Mouse (Mus musculus) adrenal gland, adult (tissue): ENCODE measurements at regions not wholly inside any gene's neighbourhood (a gene's known extent, or its start where the extent isn't known, plus 50 kb on each side); places are given as distances from the start of the nearest gene placed in this dataset.

Experiments used
- DNase-seq, 2 experiments: peaks; one replicate each; pipeline ENCODE4 v3.0.0; 2022 to 2023; ENCODE audit warnings: low spot score in 1 of 2; ENCODE audit not compliant: inconsistent age in 2 of 2

GRCm38 (mm10) chr13:110881573-110881972, 373.2 kb upstream of the Actbl2 start:
- DNase-seq: no peak

DNA sequence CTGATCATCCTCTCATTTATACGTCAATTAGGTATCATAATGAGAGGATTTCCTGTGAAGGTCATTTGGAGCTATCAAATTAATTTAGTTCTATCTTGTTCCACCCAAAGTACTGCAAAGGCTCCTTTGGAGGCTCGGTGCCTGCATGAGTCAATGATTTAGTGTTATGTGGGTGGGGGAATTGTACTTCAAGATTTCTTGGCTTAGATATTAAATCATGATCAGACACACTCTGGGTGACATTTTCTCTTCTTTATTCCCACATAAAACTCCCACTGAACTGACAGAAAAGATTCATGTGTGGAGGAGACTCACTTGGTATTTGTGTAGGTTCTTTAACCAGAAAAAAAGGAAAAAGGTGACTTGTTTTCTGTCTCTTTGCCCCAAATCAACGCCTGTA, 372.6 kb upstream of the Actbl2 start:
- DNase-seq: no peak

DNA sequence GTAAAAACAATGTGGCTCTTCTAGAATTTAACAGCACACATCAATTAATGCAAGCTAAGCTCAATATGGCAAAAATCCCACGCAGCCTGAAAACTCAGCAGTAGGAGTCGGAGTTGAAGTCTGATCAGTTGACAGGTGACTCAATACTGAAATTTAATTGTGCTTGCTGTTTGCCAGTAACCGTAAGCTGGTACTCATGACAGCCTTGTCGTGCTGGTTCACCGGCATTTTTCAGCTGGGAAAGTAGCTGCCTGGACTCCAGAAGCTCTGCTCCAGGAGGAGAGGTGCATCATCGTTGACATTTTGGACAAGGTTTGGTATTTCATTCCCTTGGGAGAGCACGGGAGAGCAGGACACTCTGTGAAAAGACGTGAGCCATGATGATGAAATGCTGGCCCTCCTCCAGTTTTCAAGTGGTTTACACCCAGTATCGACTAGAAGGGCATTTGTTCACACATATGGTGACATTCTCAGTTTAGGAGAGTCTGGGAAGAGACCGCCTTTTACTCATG, 372.1 kb upstream of the Actbl2 start:
- peak; percentile 16 to 49 for DNase-seq

DNA sequence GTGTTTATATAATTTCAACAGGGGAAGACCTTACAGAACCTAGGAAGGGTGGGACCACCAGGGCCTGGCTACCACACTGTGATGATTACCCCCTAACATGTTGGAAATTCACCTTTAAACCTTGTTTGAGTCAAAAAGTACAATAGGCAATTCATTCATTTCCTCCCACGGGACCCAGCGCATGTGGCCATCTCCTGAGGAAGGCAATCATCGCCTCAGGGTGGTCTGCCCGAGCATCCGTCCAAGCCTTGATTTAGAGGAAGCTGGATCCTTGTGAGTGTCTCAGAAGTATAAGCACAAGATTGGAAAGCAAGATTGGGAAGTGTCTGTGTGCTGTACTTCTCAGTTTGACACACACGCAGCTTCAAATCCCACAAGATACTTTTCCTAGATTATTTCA, 360.9 kb upstream of the Actbl2 start:
- no peak for DNase-seq

DNA sequence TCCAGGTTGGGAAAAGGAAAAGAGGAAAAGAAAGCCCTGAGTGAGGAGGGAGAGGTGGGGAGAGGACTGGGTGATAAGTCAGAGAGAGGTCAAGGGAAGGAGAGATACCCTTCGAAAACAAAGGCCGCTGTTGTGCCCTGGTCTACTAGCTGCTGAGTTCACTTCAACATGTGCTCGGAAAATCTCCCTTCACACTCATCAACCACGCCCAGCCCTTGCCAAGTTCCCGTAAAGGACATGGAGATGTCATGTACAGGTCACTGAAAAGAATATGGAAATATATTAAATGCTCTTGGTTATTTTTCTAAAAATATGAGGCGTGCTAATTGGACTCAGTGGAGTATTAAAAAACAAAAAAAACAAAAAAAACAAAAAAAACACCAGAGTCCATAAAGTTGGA, 359.5 kb upstream of the Actbl2 start:
- no peak for DNase-seq

GRCm38 (mm10) chr13:110895900-110896299, 358.9 kb upstream of the Actbl2 start:
- DNase-seq: no peak

- peak in 1 of 2 experiments; percentile 36 for DNase-seq
Measured at GRCm38 (mm10) chr13:110897621-110898020, 357.2 kb upstream of the Actbl2 start.

DNA sequence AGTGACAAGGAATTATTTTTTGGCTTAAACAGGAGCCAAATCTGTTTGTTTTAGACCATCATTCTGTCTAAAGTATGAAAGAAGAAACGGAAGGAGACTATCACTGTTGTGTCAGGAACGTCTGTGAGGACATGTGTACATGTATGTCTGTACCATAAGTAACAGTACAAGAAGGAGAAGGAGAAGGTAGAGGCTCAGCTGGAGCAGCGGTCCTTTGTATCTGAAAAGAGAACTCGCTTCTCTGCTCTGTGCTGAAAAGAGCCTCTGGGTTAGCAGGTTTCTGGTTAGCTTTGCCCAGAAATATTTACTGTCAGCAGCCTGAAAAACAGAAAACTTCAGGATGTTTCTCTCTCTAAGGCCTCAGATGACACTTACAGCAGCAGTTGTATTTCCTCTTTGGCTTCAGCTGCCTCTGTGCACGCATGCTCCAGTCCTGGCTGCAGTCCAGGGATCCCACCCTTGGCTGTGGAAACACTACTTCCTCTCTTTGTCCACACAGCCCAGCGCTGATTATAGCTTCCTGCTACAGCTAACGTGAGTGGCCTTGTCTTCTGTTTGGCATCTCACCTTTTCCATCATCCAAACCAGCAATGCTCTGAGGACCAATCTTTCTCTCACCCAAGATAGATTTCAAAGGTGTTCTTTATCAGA, 351.7 kb upstream of the Actbl2 start:
- peak; percentile 79 to 85 for DNase-seq

- peak; percentile 34 to 63 for DNase-seq
Measured at GRCm38 (mm10) chr13:110907319-110907955, 347.4 kb upstream of the Actbl2 start.

DNA sequence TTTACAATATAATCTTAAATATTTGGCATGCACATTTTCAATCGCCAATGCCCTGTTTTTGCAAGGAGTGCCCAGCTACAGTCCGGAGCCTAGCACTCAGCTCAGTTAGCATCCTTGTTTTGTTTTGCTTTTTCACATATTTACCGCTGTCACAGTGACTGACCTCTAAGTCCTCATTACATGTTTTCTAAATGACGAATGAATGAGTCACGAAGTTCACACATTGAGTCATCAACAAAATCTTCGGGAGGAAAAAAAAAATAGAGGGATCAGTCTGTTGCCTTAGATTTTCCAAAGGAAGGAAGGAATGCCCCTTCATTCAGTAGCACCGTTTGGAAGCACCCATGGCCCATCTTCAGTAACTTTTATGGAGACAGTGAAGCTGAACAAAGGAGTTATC, 342.9 kb upstream of the Actbl2 start:
- peak in 1 of 2 experiments; percentile 42 for DNase-seq

- DNase-seq: no peak
Measured at GRCm38 (mm10) chr13:110913177-110913576, 341.6 kb upstream of the Actbl2 start.

GRCm38 (mm10) chr13:110913687-110914086, 341.1 kb upstream of the Actbl2 start:
- DNase-seq: no peak

GRCm38 (mm10) chr13:110915161-110915560, 339.7 kb upstream of the Actbl2 start:
- DNase-seq: no peak

- no peak for DNase-seq
Measured at GRCm38 (mm10) chr13:110923936-110924335, 330.9 kb upstream of the Actbl2 start.

GRCm38 (mm10) chr13:110924897-110925296, 329.9 kb upstream of the Actbl2 start:
- no peak for DNase-seq

GRCm38 (mm10) chr13:110928143-110928542, 326.7 kb upstream of the Actbl2 start:
- no peak for DNase-seq

- no peak for DNase-seq
Measured at GRCm38 (mm10) chr13:110928894-110929293, 325.9 kb upstream of the Actbl2 start.

DNA sequence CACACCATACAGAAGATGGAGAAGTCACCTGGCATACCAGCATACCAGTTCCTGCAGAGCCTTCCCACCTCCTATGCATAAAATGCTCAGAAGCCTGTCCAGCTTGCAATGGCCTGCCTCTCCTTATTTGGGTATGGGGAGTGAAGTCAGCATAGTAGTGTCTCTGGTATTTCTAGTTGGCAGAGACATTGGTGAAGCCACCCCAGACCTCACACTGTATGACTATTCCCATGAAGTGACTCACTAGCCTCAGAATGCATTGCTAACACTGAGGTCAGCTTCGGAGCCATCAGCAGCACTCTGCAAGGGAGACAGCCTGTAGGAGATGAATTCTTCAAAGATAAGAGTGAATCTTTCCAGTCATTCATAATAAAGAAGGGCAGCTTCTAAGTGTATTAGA, 325.2 kb upstream of the Actbl2 start:
- peak; percentile 72 to 78 for DNase-seq

DNA sequence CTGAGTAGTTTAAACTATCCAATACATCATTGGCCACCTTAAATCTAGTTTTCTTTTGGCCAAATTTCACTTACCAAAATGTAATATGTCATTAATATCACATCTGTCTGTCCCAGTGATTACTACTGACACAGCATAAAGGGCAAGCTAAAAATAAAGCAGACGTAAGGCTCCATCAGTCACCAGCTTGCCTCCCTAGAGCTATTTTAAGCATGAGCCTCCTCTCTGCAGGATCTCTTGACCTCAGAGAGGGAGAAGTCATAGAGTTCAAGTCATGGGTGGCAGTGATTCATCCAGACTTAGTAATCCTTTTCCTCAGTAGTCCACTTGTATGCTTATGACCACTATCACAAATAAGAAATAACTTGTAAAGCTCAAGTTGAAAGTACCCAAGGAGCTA, 313.2 kb upstream of the Actbl2 start:
- peak in 1 of 2 experiments; percentile 21 for DNase-seq

- no peak for DNase-seq
Measured at GRCm38 (mm10) chr13:110942986-110943644, 311.7 kb upstream of the Actbl2 start.

DNA sequence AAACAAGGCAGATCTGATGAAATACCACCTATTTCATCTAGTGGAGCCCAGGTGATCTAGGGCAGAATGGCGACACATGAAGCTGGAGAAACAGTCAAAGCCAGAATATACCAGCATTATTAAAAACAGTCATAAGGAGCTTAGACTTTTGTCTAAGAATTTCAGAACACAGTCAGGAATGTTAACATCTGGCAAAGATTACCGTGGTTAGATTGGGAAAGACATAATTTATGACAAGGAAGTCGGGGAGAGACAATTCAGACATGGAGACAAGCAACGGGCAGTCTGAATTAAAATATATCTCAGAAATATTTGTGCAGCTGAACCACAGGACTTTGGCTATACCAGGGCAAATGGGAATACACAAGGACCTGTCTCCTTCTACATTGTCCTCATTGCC, 310.8 kb upstream of the Actbl2 start:
- DNase-seq: no peak

DNA sequence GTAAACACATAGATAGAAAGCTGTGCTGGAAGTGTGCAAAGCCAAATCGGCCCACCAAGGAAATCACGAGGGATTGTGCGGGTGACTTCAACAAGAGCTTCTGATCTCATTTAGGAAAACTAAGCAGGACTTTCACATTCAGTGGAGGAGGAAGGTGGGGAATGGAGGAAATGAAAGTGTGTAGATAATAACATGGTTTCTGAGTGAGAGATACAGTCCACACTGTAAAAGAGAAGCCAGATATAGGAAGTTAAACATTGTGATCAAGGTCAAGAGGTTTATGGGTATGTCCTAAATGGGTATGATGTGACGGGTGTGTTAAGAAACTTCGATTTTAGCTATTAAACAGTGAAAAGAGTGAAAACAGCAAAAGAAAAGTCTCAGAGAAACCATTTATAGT, 310.1 kb upstream of the Actbl2 start:
- no peak for DNase-seq
